Mouse (Mus musculus): ENCODE data around the gene Gm10330.
"Not testable (repeated sequence)": the region's sequence is repeated elsewhere in the genome, so short reads cannot be mapped to it uniquely, and the experiment has no call there.

The Gm10330 gene

GRCm38 (mm10) chr12:23780165-23780564, at the start of gene Gm10330:
Gene Gm10330 (minus strand): TSS chr12:23780265.
- not testable (repeated sequence) for DNase-seq (ENCODE audit: low read depth, low spot score)

GRCm38 (mm10) chr12:23800776-23801175, 20.7 kb upstream of the Gm10330 start:
- not testable (repeated sequence) for DNase-seq (ENCODE audit: low read depth, low spot score)

GRCm38 (mm10) chr12:23800366-23800765, 20.3 kb upstream of the Gm10330 start:
- DNase-seq (ENCODE audit: low read depth, low spot score): not testable (repeated sequence)

Data from retina, postnatal 7 days (tissue).